Mouse (Mus musculus) v-Abl transformed pro-B cells (cell line): ENCODE results near the gene Eps8l2.
"Not testable (repeated sequence)": the region's sequence is repeated elsewhere in the genome, so short reads cannot be mapped to it uniquely, and the experiment has no call there.

Source experiments
- in situ Hi-C, 2 experiments: fragments of 400-800 bp; cut with MboI; formaldehyde crosslinking; loops; one replicate each; pipeline ENCODE4 v1.15.1; 2025; ENCODE audit not compliant: unreplicated experiment in 2 of 2

Gene Eps8l2

DNA sequence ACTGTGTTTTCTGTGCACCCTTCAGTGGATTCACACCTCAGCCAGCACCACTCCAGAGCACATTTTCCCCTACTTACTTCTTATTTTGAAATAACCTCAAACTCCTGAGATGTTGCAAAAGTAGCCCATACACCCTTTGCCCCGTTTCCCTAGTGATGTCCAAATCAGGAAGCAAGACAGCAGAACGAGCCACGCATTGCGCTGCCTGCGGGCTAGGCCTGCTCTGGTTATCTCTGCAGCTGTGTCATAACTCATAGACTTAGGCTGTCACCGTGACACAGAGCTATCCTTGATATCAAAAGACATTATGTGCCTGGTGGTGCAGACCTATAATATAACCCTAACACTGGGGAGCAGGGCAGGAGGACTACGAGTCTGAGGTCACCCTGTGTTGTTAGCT is 55.5 kb downstream of the Eps8l2 start:
- in situ Hi-C loops, result no loop called here

DNA sequence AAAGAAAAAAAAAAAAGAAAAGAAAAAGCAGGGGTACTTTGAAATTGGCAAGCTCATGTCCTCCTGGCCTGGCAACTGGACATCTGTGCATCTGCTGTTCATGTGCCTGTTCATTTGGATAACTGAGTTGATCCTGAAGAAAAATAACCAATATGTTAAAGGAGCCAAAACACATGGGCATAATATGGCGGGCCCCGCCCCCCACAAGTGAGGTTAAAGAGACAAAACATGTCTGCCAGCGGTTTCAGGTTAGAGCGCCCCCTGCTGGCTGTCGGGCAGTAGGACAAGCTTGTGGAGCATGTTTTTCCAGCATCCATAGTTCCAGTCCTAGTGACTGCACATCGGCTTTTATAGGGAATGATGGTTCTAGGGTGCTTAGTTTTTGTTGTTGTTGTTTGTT is 56.1 kb downstream of the Eps8l2 start:
- in situ Hi-C loops, result no loop called here

DNA sequence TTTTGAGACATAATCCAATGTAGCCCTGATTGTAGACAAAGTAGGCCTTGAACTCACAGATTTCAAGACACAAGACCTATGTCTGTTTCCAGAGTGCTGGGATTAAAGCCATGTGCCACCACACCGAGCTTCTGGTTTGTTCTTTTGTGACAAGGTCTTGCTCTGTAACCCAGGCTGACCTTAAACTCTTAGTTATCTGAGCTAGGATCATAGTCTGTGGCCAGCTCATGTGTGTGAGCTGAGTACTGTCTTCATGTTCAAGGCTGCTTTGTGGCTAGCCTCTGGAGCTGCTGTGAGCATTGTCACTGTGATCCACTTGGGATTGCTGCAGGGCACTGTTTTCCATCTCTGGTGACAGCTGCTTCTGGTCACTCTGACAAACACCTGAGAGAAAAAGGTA is 56.7 kb downstream of the Eps8l2 start:
- in situ Hi-C loops, result no loop called here

DNA sequence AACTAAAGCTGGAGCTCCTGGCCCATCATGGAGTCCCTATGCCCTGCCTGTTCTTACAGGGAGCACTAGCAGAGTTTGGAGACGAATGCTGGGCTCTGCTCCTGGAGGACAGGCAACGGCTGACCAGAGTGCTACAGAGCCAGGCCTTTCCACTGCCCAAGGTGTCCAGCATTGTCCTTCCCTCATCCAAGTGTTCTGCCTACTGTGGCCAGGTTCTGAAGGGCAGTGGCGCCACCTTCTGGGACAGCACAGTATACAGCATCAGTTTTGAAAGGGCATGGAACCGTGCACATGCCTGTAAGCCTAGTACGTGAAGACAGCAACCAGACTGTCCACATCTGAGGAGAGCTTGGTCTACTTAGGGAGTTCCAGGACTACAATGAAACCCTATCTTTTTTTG is 64.6 kb downstream of the Eps8l2 start:
- in situ Hi-C loops, result no loop called here

DNA sequence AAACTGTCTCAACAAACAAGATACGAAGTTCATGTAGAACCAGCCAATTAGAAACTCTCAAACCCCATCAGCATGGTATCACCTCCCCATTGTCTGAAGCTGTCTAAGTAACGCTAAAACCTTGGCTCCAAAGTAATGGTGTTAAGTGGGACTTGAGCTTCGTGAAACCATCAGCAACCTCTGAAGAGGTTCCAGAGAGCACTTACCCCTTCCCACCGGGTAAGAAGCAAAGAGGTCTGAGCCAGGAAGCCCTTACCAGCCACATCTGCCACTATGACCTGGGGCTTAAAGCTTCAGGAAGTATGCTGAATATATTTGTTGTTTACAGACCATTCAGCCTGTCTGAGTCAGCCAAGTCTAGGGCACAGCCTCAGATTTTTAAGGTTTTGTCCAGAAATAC is 66.8 kb downstream of the Eps8l2 start:
- in situ Hi-C loops, result no loop called here

DNA sequence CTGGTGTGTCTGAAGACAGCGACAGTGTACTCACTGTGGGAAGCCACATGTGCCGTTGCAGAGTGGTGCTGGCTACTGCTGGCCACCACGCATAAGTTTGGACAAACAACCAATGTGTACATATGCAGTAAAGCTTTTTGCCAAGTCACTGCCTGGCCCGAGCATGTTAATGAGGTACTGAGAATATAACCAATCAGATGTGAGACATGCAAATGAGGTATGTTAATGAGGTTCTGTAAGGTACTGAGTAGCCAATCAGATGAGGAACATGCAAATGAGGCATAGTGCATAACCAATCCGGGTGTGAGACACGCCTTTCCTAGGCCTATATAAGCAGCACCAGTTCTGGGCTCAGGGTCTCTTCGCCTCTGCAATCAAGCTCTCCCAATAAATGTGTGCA is 69.0 kb downstream of the Eps8l2 start:
- in situ Hi-C loops, result not testable (repeated sequence)

DNA sequence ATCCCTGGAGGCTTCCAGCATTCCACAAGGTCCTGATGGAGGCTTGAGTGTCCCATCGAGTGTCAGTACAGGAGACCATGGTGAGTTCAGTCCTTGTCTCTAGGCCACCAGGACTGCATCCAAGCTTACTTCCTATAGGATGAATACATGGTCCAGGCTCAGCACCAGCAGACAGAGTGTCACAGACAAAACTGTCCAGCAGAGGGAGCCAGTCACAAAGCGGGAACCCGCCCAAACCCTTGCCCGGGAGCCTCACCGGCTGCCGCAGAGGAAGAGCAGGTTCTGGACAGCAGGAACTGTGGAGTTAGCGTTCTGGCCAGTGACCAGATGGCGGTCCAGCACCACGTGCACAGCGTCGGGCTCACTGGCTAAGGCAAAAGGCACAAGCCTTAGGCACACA is 70.2 kb downstream of the Eps8l2 start:
- in situ Hi-C loops, result no loop called here

DNA sequence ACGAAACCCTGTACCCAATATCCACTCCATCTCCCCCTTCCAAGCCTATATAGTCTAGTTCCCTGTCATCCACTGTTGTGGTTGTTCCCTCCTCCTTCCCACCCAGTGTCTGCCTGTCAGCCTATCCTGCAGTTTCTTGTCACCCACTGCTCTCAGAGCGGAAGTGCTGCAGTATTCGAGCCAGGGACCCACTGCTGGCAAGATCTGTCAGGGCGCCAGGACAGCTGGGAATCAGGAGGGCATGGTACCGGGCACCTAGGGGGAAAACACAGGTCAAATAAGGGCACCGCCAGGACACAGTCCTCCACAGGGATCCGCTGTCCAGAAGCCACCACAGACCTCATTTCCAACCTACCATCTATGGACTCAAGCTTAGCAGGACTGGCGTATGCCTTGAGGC is 72.0 kb downstream of the Eps8l2 start:
- in situ Hi-C loops, result loop anchor here (5.0 kb wide), 3 partner anchors 42 to 117 kb away; partner anchors contain the start of gene Pnpla2 (in 1 of the 2)

DNA sequence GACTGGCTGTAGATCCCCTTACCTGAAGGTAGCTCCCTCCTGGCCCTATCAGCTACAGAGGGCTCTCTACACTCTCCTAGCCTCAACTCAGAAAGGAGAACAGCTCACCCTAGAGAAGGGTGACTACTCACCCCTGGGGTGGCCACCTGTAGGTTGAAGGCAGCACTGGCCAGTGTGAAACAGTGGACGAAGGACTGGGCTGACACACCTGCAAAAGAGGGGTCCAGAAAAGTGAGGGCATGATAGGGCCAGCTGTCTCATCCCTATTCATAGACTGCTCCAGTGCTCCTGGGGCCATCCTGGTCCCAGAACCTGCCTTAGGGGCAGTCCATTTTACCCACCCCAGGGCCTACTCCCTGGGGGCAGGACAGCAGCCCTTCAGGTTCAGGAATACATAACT is 73.0 kb downstream of the Eps8l2 start:
- in situ Hi-C loops, result loop anchor here (5.0 kb wide), 3 partner anchors 41 to 116 kb away; partner anchors contain the start of gene Pnpla2 (in 1 of the 2)
